Comparison of ENCODE assay signal across 8 mouse cellular contexts in the genomic region with DNA sequence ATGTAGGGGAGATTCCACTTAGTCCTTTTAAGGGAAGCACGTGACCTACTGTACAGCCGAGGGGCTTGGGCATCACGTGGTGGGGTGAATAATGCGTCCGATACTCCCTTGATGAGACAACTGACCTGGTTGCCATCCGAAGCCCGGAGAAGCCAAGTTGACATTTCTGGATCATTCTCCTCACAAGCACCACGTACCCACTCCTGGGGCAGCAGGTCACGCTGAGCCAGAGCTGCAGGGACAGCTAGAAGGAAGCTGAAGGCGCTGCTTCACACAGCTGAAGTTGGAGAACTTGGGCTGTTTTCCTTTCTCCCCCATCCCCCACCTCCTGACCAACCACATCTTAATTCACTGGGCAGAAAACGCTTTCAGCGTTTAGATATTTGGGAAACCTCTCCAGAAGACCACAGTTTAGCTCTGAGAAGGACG.
DNase-seq lines count a peak whose midpoint lies in the region; ATAC-seq and TF ChIP-seq lines count a peak whose summit lies in the region.

No protein-coding gene starts in this region.

- peak overlapping the region; percentile 46 to 47 for H3K4me3 ChIP-seq in heart, embryonic 14.5 days (ENCODE audit: control insufficient read depth in 1 of 2, insufficient read depth in 1 of 2, low read depth in 1 of 2, low read length in 2 of 2)
- peak overlapping the region; percentile 42 for H3K4me3 ChIP-seq in limb, embryonic 11.5 days (ENCODE audit: low read depth, low read length)
- H3K4me3 ChIP-seq in myocyte: peak overlapping the region; percentile 64

- peak overlapping the region; percentile 88 to 91 for H3K27ac ChIP-seq in heart, embryonic 14.5 days (replicated peaks in 1 of 2; ENCODE audit: control insufficient read depth in 1 of 2, insufficient read depth in 1 of 2, low read depth in 2 of 2, low read length in 2 of 2)
- H3K27ac ChIP-seq in limb, embryonic 11.5 days (replicated peaks; ENCODE audit: low read depth, low read length): peak overlapping the region; percentile 98

- peak overlapping the region; percentile 5 for H3ac ChIP-seq in myocyte (ENCODE audit: control insufficient read depth, insufficient read length)

- peak; percentile 28; the same call in 1 of the 2 replicates for ATAC-seq in heart, embryonic 14.5 days (ENCODE audit: insufficient number of reproducible peaks, insufficient read depth, low FRiP score, low read depth)
- ATAC-seq in limb, embryonic 11.5 days (ENCODE audit: insufficient number of reproducible peaks, low FRiP score, low TSS enrichment, low read depth): no peak

- peak; percentile 82 for DNase-seq in NIH3T3 (ENCODE audit: low read depth)
- DNase-seq in embryo, embryonic 9.5 days (ENCODE audit: extremely low spot score): peak; percentile 56
- DNase-seq in limb, embryonic 11.5 days (ENCODE audit: low spot score): peak; percentile 73
- DNase-seq in thymus, postnatal 36 days: no peak
- DNase-seq in T-cell, adult 2 months (ENCODE audit: low spot score): no peak
- DNase-seq in frontal cortex, postnatal 10 days (ENCODE audit: low spot score in 2 of 2): no peak

- H3K4me1 ChIP-seq in heart, embryonic 14.5 days (ENCODE audit: control insufficient read depth in 2 of 2, insufficient read depth in 2 of 2, low read length in 2 of 2): peaks cover 23 to 30% of the 10 kb centered on the region in 2 experiments
- peaks cover 35% of the 10 kb centered on the region for H3K4me1 ChIP-seq in limb, embryonic 11.5 days (ENCODE audit: control insufficient read depth, insufficient read depth, low read length)

- peak overlapping the region; percentile 77 for H3K4me2 ChIP-seq in heart, embryonic 14.5 days (ENCODE audit: low read length)
- peak overlapping the region; percentile 56 for H3K4me2 ChIP-seq in limb, embryonic 11.5 days (ENCODE audit: low read depth, severe bottlenecking)
- H3K4me2 ChIP-seq in myocyte (ENCODE audit: low read depth): peak overlapping the region; percentile 91

- no peaks in the 10 kb centered on the region for H3K27me3 ChIP-seq in heart, embryonic 14.5 days (ENCODE audit: control insufficient read depth, insufficient read depth, low read length)
- no peaks in the 10 kb centered on the region for H3K27me3 ChIP-seq in limb, embryonic 11.5 days (ENCODE audit: control insufficient read depth, insufficient read depth, low read length)
- no peaks in the 10 kb centered on the region for H3K27me3 ChIP-seq in myocyte (ENCODE audit: control insufficient read depth, insufficient read depth, insufficient read length)

- peaks cover 49% of the 10 kb centered on the region for H3K79me2 ChIP-seq in myocyte (ENCODE audit: control insufficient read depth, insufficient read depth)

- no peaks in the 10 kb centered on the region for H3K9me3 ChIP-seq in heart, embryonic 14.5 days (ENCODE audit: control insufficient read depth, low read length)
- H3K9me3 ChIP-seq in limb, embryonic 11.5 days (ENCODE audit: control insufficient read depth, low read length): no peaks in the 10 kb centered on the region

- 14% methylated on average over 13 of the region's 13 CpGs for WGBS in heart, embryonic 14.5 days
- 19% methylated on average over 13 of the region's 13 CpGs for WGBS in limb, embryonic 11.5 days

- peak overlapping the region; percentile 71 for H3K9ac ChIP-seq in heart, embryonic 14.5 days (ENCODE audit: low read length)
- peak overlapping the region; percentile 73 for H3K9ac ChIP-seq in limb, embryonic 11.5 days (ENCODE audit: low read length)

- H3K36me3 ChIP-seq in heart, embryonic 14.5 days (ENCODE audit: control insufficient read depth, insufficient read depth, low read length): no peaks in the 10 kb centered on the region
- H3K36me3 ChIP-seq in limb, embryonic 11.5 days (ENCODE audit: control insufficient read depth, insufficient read depth, low read length): no peaks in the 10 kb centered on the region; the same call in 1 of the 2 replicates
- H3K36me3 ChIP-seq in myocyte (ENCODE audit: control insufficient read depth, insufficient read depth): no peaks in the 10 kb centered on the region

- TF ChIP-seq POLR2A in myocyte (IDR thresholded peaks at IDR 0.05; ENCODE audit: insufficient read length, low read depth): peak; percentile 56

TF ChIP-seq in myocyte, 11 proteins besides CTCF, POLR2A, EP300 and RAD21:
- TF ChIP-seq MYOG (IDR thresholded peaks at IDR 0.05; ENCODE audit: control insufficient read depth in 1 of 3, insufficient read depth in 1 of 3, insufficient read length in 2 of 3, low read depth in 2 of 3): no peak
- TF ChIP-seq USF1 (IDR thresholded peaks at IDR 0.05; ENCODE audit: low read depth): peak; percentile 98
- no peak for TF ChIP-seq MAX (IDR thresholded peaks at IDR 0.05; ENCODE audit: low read depth)
- TF ChIP-seq TCF12 (IDR thresholded peaks at IDR 0.05; ENCODE audit: insufficient read depth, poor library complexity, severe bottlenecking): no peak
TF ChIP-seq in myocyte: peak in this region for 1.

Comparison
In these comparisons a context has a peak if more than half of its experiments do, and no peak if none do; other contexts are left out.
1. DNase-seq: peak in NIH3T3 (single experiment), embryo, embryonic 9.5 days (single experiment) and limb, embryonic 11.5 days (single experiment); none in thymus, postnatal 36 days (0 of 2), T-cell, adult 2 months (single experiment) and frontal cortex, postnatal 10 days (0 of 2).
2. Peak in every context shown above with its lines, with median percentiles within 50 percentile points of each other: H3K4me2 ChIP-seq and H3K4me3 ChIP-seq.